Mouse (Mus musculus) midbrain, embryonic 15.5 days (tissue): Measurements from ENCODE around the gene Idh2. TPM values are rescaled to one million over a fixed set of nuclear protein-coding genes. Genes with fewer than 3 reads are reported as not detected.
A peak's percentile ranks its signal among the peaks of the same experiment; 100 is the strongest.
"Not testable (repeated sequence)": the region's sequence is repeated elsewhere in the genome, so short reads cannot be mapped to it uniquely, and the experiment has no call there.

ENCODE experiments used
- ATAC-seq: fragments of 200-750 bp; cut with Nextera tagmentation; replicated peaks from 2 replicates; pipeline ENCODE4 v1.8.0; 2017; ENCODE audit warnings: moderate TSS enrichment
- H3K27ac ChIP-seq: fragments of 300-500 bp; sonication (generic); 2 replicates; pipeline ENCODE4 v1.5.1; 2015; ENCODE audit warnings: mild to moderate bottlenecking, inconsistent platforms
- H3K27me3 ChIP-seq: fragments of 300-500 bp; sonication (generic); replicated peaks from 2 replicates; pipeline ENCODE4 v1.6.1; 2015; ENCODE audit warnings: inconsistent platforms
- H3K36me3 ChIP-seq: fragments of 300-500 bp; sonication (generic); replicated peaks from 2 replicates; pipeline ENCODE4 v1.6.1; 2015; ENCODE audit warnings: inconsistent platforms
- H3K4me1 ChIP-seq: fragments of 300-500 bp; sonication (generic); 2 replicates; pipeline ENCODE4 v1.6.1; 2015; ENCODE audit warnings: inconsistent platforms
- H3K4me2 ChIP-seq: fragments of 300-500 bp; sonication (generic); 2 replicates; pipeline ENCODE4 v1.6.1; 2015; ENCODE audit warnings: inconsistent platforms, mild to moderate bottlenecking, moderate library complexity
- H3K4me3 ChIP-seq: fragments of 300-500 bp; sonication (generic); 2 replicates; pipeline ENCODE4 v1.5.1; 2015; ENCODE audit warnings: mild to moderate bottlenecking, inconsistent platforms
- H3K9ac ChIP-seq: fragments of 300-500 bp; sonication (generic); 2 replicates; pipeline ENCODE4 v1.6.1; 2015; ENCODE audit warnings: mild to moderate bottlenecking, inconsistent platforms
- H3K9me3 ChIP-seq: fragments of 300-500 bp; sonication (generic); 2 replicates; pipeline ENCODE4 v1.6.1; 2016; ENCODE audit warnings: inconsistent platforms
- WGBS: fragments of 180-500 bp; shearing (Covaris S2); methylation state at CpG from one replicate; pipeline ENCODE4 v1.1.7; 2015; ENCODE audit warnings: mixed read lengths; 5-methylcytosine and 5-hydroxymethylcytosine counted together
- polyA plus RNA-seq: library from polyadenylated mRNA; unstranded; fragments of >200 nt; fragmentation: Nextera tagmentation; extraction: Ambion mirVana; gene quantifications from 2 replicates; pipeline ENCODE4 v1.2.1, GENCODE M21; 2015

Gene Idh2
- polyA plus RNA-seq, 1 experiment from 2014 or later: 249 TPM

- H3K36me3 ChIP-seq: no peaks in the 10 kb centered on the region
- no peak overlapping the region for H3K9ac ChIP-seq
- peak; percentile 86 for ATAC-seq
- H3K4me3 ChIP-seq: no peak overlapping the region
- 0 out of 2 replicates have a peak, but pooled peaks cover 4% of the 10 kb centered on the region for H3K9me3 ChIP-seq
- H3K4me2 ChIP-seq: no peak overlapping the region
- H3K27me3 ChIP-seq: no peaks in the 10 kb centered on the region
- H3K27ac ChIP-seq: no peak overlapping the region
- WGBS: 13% methylated on average over 9 of the region's 9 CpGs
- peaks cover 4% of the 10 kb centered on the region; the same call in 1 of the 2 replicates for H3K4me1 ChIP-seq
These were observed 25.6 kb upstream of the Idh2 start for GRCm38 (mm10) chr7:80140815-80141214.

- ATAC-seq: no peak
These were observed 23.2 kb upstream of the Idh2 start for GRCm38 (mm10) chr7:80138375-80138774.

DNA sequence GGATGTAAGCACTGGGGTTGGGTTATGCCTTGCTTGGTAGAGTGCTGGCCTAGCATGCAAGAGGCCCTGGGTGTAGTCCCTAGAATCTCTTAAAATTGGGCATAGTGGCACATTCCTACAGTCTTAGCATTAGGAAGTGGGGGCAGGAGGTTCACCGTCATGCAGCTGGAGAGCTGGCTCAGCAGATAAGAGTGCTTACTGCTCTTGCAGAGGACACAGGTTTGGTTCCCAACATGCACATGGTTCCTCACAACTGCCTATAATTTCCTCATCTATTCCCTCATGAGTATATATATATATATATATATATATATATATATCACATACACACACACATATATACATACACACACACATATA, 20.0 kb upstream of the Idh2 start:
- Histone ChIP-seq H3K4me3 (no peak overlapping the region), H3K9me3 (0 out of 2 replicates have a peak, but pooled peaks cover 4% of the 10 kb centered on the region), H3K27me3 (no peaks in the 10 kb centered on the region), H3K36me3 (no peaks in the 10 kb centered on the region), H3K4me1 (0 out of 2 replicates have a peak, but pooled peaks cover 8% of the 10 kb centered on the region), H3K27ac (no peak overlapping the region), H3K9ac (no peak overlapping the region), H3K4me2 (no peak overlapping the region)
- ATAC-seq: no peak
- WGBS: 90% methylated on average over 1 of the region's 1 CpGs

More at GRCm38 (mm10) chr7:80138375-80138774, 23.2 kb upstream of the Idh2 start:
- Histone ChIP-seq H3K9ac (no peak overlapping the region), H3K4me1 (peaks cover 12% of the 10 kb centered on the region; the same call in 1 of the 2 replicates), H3K9me3 (0 out of 2 replicates have a peak, but pooled peaks cover 4% of the 10 kb centered on the region), H3K36me3 (no peaks in the 10 kb centered on the region), H3K4me3 (no peak overlapping the region), H3K27me3 (no peaks in the 10 kb centered on the region), H3K4me2 (no peak overlapping the region), H3K27ac (no peak overlapping the region)
- 87% methylated on average over 1 of the region's 1 CpGs for WGBS

GRCm38 (mm10) chr7:80134454-80135172, 19.4 kb upstream of the Idh2 start:
- no peak overlapping the region for H3K27ac ChIP-seq
- 0 out of 2 replicates have a peak, but pooled peaks cover 4% of the 10 kb centered on the region for H3K9me3 ChIP-seq
- WGBS: 44% methylated on average over 8 of the region's 8 CpGs
- H3K4me1 ChIP-seq: 0 out of 2 replicates have a peak, but pooled peaks cover 8% of the 10 kb centered on the region
- H3K27me3 ChIP-seq: no peaks in the 10 kb centered on the region
- H3K4me3 ChIP-seq: no peak overlapping the region
- ATAC-seq: peak; percentile 48
- no peaks in the 10 kb centered on the region for H3K36me3 ChIP-seq
- H3K4me2 ChIP-seq: no peak overlapping the region
- no peak overlapping the region for H3K9ac ChIP-seq

GRCm38 (mm10) chr7:80132541-80132940, 17.3 kb upstream of the Idh2 start:
- Histone ChIP-seq H3K4me1 (0 out of 2 replicates have a peak, but pooled peaks cover 8% of the 10 kb centered on the region), H3K4me2 (no peak overlapping the region), H3K27me3 (no peaks in the 10 kb centered on the region), H3K9ac (no peak overlapping the region), H3K27ac (no peak overlapping the region), H3K36me3 (no peaks in the 10 kb centered on the region), H3K4me3 (no peak overlapping the region), H3K9me3 (0 out of 2 replicates have a peak, but pooled peaks cover 4% of the 10 kb centered on the region)
- no peak for ATAC-seq
- WGBS: 55% methylated on average over 9 of the region's 9 CpGs

GRCm38 (mm10) chr7:80131315-80131714, 16.1 kb upstream of the Idh2 start:
- not testable (repeated sequence) for ATAC-seq, H3K4me1 ChIP-seq, H3K27ac ChIP-seq, H3K4me3 ChIP-seq, H3K9ac ChIP-seq, H3K4me2 ChIP-seq, H3K27me3 ChIP-seq, H3K9me3 ChIP-seq, H3K36me3 ChIP-seq
- 70% methylated on average over 7 of the region's 7 CpGs for WGBS

DNA sequence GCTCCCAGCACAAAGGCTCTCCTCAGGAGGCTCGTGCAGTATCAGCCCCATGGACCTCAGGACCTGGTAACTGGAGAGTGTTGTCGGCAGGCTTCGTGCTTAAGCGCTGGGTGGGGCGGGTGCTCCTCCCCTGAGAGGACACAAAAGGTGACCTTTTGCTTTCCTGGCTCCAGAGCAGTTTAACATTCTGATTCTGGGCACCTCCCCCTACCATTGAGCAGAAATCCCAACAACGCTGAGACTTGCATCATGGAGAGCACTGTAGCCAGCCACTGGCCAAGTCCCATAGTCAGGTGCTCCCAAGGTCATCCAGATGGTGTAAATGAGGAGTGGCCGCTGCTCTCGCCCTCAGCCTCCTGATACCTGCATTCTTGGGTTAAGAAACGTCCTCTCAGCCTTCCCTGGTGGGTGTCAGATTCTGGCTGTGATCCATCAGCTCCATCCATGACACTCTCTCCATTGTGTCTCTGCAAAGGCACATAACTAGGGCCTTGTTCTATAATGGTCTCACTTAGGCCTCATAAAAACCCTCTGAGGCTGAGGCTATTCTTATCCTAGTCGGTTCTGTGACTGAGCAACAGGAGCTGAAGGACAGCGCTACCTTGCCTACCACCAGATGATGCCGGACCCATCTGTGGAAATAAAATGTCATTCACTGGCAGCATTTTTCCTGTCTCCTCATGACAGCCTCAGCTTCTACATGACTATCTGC, 15.3 kb upstream of the Idh2 start:
- no peaks in the 10 kb centered on the region for H3K9me3 ChIP-seq
- H3K27ac ChIP-seq: no peak overlapping the region
- H3K4me3 ChIP-seq: no peak overlapping the region
- no peak overlapping the region for H3K4me2 ChIP-seq
- no peak for ATAC-seq
- no peak overlapping the region for H3K9ac ChIP-seq
- H3K36me3 ChIP-seq: no peaks in the 10 kb centered on the region
- 47% methylated on average over 12 of the region's 12 CpGs for WGBS
- no peaks in the 10 kb centered on the region for H3K27me3 ChIP-seq
- H3K4me1 ChIP-seq: 0 out of 2 replicates have a peak, but pooled peaks cover 8% of the 10 kb centered on the region

DNA sequence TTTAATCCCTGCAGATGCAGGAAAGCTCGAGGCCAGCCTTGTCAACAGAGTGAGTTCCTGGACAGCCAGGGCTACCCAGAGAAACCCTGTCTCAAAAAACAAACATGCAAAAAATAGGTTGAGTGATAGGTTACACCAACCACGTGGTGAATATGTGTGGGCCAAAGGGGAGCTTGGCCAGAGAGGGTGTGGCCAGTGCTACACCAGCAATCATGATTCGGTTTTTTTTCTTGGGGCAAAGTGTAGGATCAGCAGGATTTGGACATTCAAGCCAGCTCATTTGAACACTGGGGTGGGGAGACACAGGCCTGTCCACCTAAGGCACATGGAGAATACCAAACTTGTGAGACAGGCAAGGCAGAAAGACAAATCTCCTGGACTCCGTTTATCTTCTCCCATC, 14.1 kb upstream of the Idh2 start:
- Histone ChIP-seq H3K4me3 (no peak overlapping the region), H3K27ac (no peak overlapping the region), H3K9me3 (no peaks in the 10 kb centered on the region), H3K27me3 (no peaks in the 10 kb centered on the region), H3K4me2 (no peak overlapping the region), H3K4me1 (0 out of 2 replicates have a peak, but pooled peaks cover 1% of the 10 kb centered on the region), H3K36me3 (no peaks in the 10 kb centered on the region), H3K9ac (no peak overlapping the region)
- ATAC-seq: no peak
- whole genome bisulfite sequencing: 71% methylated on average over 4 of the region's 4 CpGs

DNA sequence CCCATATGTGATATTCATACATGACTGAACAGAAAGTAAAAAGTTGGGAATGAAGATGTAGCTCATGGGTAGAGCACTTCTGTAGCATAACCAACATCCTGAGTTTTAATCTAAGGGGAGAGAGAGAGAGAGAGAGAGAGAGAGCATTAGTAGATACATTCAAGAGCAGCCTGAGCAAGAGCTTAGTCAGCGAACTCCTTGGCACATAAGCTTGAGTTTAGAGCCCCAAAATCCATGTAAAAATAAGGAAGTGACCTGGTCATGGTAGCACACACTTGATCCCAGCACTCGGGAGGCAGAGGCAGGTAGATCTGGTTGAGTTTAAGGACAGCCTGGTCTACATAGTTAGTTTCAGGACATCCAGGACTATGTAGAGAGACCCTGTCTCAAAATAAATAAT, 8.5 kb upstream of the Idh2 start:
- Histone ChIP-seq H3K36me3 (no peaks in the 10 kb centered on the region), H3K4me2 (no peak overlapping the region), H3K27ac (no peak overlapping the region), H3K27me3 (no peaks in the 10 kb centered on the region), H3K4me3 (no peak overlapping the region), H3K9ac (no peak overlapping the region), H3K4me1 (no peaks in the 10 kb centered on the region), H3K9me3 (no peaks in the 10 kb centered on the region)
- ATAC-seq: no peak
- 83% methylated on average over 2 of the region's 2 CpGs for WGBS

DNA sequence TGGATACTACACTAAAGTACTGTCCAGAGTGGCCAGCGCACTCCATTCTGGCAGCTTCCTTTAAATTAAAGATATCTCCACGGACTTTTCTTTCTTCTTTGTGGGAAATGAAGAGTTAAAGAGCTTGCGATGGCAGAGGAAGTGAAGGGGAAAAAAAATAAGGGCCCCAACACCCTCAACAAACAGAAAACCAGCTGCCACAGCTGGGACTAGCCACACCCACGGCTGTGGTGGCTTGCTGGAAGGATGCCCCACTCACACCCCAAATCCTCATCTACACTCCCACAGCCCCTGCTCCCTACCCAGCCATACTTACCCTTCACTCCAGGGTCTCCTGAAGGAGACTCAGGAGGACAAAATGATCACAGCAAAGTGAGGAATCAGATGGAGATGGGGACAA, 7.9 kb upstream of the Idh2 start:
- Histone ChIP-seq H3K4me1 (no peaks in the 10 kb centered on the region), H3K4me2 (no peak overlapping the region), H3K36me3 (no peaks in the 10 kb centered on the region), H3K9ac (no peak overlapping the region), H3K9me3 (no peaks in the 10 kb centered on the region), H3K27me3 (no peaks in the 10 kb centered on the region), H3K4me3 (no peak overlapping the region), H3K27ac (no peak overlapping the region)
- no peak for ATAC-seq
- 67% methylated on average over 4 of the region's 4 CpGs for WGBS

DNA sequence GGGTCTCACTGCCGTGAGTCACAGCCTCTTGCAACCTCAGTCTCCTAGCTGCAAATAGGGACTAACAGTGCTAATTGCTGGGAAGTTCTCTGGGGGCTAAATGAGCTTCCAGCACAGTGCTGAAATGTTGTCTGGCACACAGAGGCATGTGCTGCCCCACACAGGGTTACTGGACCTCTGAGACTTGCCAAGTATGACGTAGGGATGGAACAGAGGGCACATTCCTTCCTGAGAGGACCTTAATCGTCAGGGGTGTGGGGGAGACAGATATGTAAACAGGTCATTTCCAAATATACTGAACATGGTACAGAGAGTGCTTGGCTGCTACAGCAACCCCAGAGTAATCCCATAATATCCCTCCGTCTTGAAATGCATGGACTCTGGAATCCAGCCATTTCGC, 5.9 kb upstream of the Idh2 start:
- peaks cover 4% of the 10 kb centered on the region for H3K4me1 ChIP-seq
- no peak overlapping the region for H3K27ac ChIP-seq
- no peak overlapping the region for H3K4me2 ChIP-seq
- ATAC-seq: no peak
- H3K27me3 ChIP-seq: no peaks in the 10 kb centered on the region
- 74% methylated on average over 5 of the region's 5 CpGs for WGBS
- H3K9ac ChIP-seq: no peak overlapping the region
- H3K4me3 ChIP-seq: no peak overlapping the region
- H3K36me3 ChIP-seq: no peaks in the 10 kb centered on the region
- no peaks in the 10 kb centered on the region for H3K9me3 ChIP-seq

DNA sequence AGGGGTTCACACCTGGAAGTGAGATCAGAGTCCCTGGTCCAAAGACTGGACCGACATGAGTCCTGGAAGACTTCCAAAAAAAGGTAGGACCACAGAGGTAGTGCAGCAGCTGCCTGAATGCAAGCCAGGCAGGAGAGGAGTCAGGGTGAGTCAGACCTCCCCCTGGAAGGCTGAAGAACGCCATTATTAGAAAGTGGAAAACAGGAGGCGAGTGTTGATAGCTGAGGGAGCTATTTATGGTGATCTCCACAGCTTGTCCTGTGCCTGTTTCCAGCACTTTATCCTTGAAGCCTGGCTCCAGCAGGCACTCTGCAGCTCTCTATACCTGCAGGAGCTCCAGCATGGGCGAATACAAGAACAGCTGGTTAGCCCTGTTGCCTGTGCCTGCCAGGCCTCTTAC, 4.0 kb upstream of the Idh2 start:
- 77% methylated on average over 4 of the region's 4 CpGs for WGBS
- Histone ChIP-seq H3K27ac (no peak overlapping the region), H3K9me3 (no peaks in the 10 kb centered on the region), H3K4me3 (no peak overlapping the region), H3K9ac (no peak overlapping the region), H3K36me3 (no peaks in the 10 kb centered on the region), H3K4me2 (no peak overlapping the region), H3K27me3 (no peaks in the 10 kb centered on the region), H3K4me1 (peaks cover 12% of the 10 kb centered on the region)
- ATAC-seq: no peak
